Mouse (Mus musculus): Measurements from ENCODE around the gene Pyroxd2. TPM values are rescaled to one million over a fixed set of nuclear protein-coding genes. Genes with fewer than 3 reads are reported as not detected.
"Not testable (repeated sequence)": the region's sequence is repeated elsewhere in the genome, so short reads cannot be mapped to it uniquely, and the experiment has no call there.

The Pyroxd2 gene
- 1.5 and 2.3 TPM in 2 replicates for polyA plus RNA-seq (2015; fragmentation: Nextera tagmentation; extraction: Ambion mirVana)

GRCm38 (mm10) chr19:42752363-42752931 is at the start of gene Pyroxd2:
Gene Pyroxd2 (minus strand): TSS chr19:42752775.
- whole genome bisulfite sequencing: 3% methylated on average over 22 of the region's 22 CpGs
- Histone ChIP-seq H3K9ac (peak within 1 kb of the TSS; percentile 59), H3K9me3 (no peaks in the 10 kb centered on the region), H3K4me3 (peak within 1 kb of the TSS; percentile 33), H3K4me1 (replicated peaks) (peaks cover 31% of the 10 kb centered on the region), H3K27ac (replicated peaks) (peak within 1 kb of the TSS; percentile 66), H3K36me3 (no peaks in the 10 kb centered on the region), H3K27me3 (no peaks in the 10 kb centered on the region), H3K4me2 (peak within 1 kb of the TSS; percentile 58)
- ATAC-seq (ENCODE audit: low read depth): peak; percentile 83

- no peaks in the 10 kb centered on the region for H3K36me3 ChIP-seq
- ATAC-seq (ENCODE audit: low read depth): no peak
- H3K9ac ChIP-seq: no peak overlapping the region
- H3K27ac ChIP-seq (replicated peaks): no peak overlapping the region
- H3K4me2 ChIP-seq: no peak overlapping the region
- WGBS: 62% methylated on average over 2 of the region's 2 CpGs
- H3K4me1 ChIP-seq (replicated peaks): peaks cover 10% of the 10 kb centered on the region
- peaks cover 12% of the 10 kb centered on the region for H3K27me3 ChIP-seq
- H3K9me3 ChIP-seq: no peaks in the 10 kb centered on the region
- no peak overlapping the region for H3K4me3 ChIP-seq
Observed at GRCm38 (mm10) chr19:42797866-42798265, 45.3 kb upstream of the Pyroxd2 start.

DNA sequence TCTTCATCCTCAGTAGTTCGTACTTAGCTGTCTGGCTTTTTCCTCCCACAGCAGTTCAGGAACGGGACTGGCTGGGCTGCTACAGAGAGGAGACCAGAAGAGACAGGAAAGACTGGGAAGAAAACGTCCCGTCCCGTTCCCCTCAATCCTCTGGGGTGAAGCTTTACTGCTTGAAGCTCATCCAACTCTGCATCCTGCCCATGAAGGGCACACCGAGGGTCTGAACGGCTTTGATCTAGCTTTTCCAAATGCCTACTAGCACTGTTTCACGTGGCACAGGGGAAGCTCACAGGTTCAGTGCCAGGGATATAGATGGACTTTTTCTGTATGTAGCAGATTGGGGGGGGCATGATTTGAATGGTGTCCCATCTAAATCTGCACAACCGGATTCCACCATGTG is 43.2 kb upstream of the Pyroxd2 start:
- Histone ChIP-seq H3K4me2 (peak overlapping the region; percentile 92), H3K4me1 (replicated peaks) (peaks cover 10% of the 10 kb centered on the region), H3K27ac (replicated peaks) (no peak overlapping the region), H3K27me3 (peaks cover 12% of the 10 kb centered on the region), H3K4me3 (peak overlapping the region; percentile 47), H3K36me3 (no peaks in the 10 kb centered on the region), H3K9ac (peak overlapping the region; percentile 70), H3K9me3 (no peaks in the 10 kb centered on the region)
- no peak for ATAC-seq (ENCODE audit: low read depth)
- WGBS: 27% methylated on average over 9 of the region's 9 CpGs

DNA sequence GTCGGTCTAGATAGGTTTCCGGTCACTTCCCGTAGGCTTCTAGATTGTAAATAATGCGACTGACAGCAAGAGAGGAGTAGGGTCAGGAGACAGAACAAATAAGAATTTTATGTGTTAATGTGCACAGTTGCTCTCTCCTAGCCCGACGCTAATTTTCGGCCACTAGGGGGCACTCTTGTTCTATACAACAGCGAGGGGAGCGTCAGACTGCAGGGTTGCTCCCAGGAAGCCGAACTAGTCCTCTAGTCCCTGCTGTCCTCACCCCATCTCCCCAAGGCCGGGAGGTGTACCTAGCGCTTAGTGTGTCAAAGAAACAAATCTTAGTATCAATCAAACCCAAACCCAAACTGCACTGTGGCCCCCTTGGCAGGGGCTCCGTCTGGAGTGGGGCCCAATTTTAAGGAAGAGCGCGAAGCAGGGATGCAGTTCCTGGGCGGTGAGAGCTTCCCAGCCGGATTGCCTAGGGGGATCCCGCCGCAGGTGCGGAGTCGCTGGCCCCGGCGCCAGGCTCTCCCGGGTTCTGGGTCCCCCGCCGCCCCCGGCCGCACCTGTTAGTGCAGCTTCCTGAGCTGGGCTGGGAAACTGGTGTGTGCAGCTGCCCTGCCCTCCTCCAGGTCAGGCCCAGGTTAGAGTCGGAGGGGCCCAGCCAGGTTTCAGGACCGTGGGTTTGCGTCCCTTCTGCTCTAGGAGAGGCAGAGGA is 42.5 kb upstream of the Pyroxd2 start:
- 1% methylated on average over 31 of the region's 31 CpGs for WGBS
- Histone ChIP-seq H3K4me3 (peak overlapping the region; percentile 47), H3K36me3 (no peaks in the 10 kb centered on the region), H3K4me1 (replicated peaks) (peaks cover 10% of the 10 kb centered on the region), H3K27me3 (peaks cover 12% of the 10 kb centered on the region), H3K4me2 (peak overlapping the region; percentile 92), H3K9ac (peak overlapping the region; percentile 70), H3K27ac (replicated peaks) (no peak overlapping the region), H3K9me3 (no peaks in the 10 kb centered on the region)
- peak; percentile 90 for ATAC-seq (ENCODE audit: low read depth)

DNA sequence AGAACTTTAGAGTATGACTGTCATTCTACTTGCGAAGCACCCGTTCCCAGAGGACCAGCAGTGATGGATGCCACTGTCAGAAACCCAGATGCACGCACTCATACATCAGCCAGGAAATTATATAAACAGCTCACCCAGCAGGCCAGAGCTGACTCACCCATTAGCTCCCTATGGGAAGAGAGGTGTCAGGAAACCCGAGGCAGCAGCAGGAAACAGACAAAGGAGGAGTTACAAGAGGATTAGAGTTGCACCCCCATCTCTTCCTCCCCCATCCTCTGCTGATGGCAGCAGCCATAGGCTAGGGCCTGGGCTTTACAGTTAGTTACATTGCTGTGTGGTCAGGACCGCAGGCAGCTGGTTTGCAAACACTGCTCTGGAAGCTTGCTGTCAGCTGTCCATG is 35.7 kb upstream of the Pyroxd2 start:
- peaks cover 5% of the 10 kb centered on the region; the same call in 1 of the 2 replicates for H3K27me3 ChIP-seq
- no peaks in the 10 kb centered on the region for H3K36me3 ChIP-seq
- no peak overlapping the region for H3K27ac ChIP-seq (replicated peaks)
- WGBS: 49% methylated on average over 5 of the region's 5 CpGs
- H3K4me3 ChIP-seq: no peak overlapping the region
- H3K9me3 ChIP-seq: no peaks in the 10 kb centered on the region
- H3K4me1 ChIP-seq (replicated peaks): peaks cover 11% of the 10 kb centered on the region; the same call in 1 of the 2 replicates
- no peak for ATAC-seq (ENCODE audit: low read depth)
- no peak overlapping the region for H3K4me2 ChIP-seq
- no peak overlapping the region for H3K9ac ChIP-seq

- peaks cover 11% of the 10 kb centered on the region; the same call in 1 of the 2 replicates for H3K4me1 ChIP-seq (replicated peaks)
- no peaks in the 10 kb centered on the region for H3K36me3 ChIP-seq
- WGBS: 45% methylated on average over 8 of the region's 8 CpGs
- H3K27ac ChIP-seq (replicated peaks): no peak overlapping the region
- no peak overlapping the region for H3K4me2 ChIP-seq
- H3K4me3 ChIP-seq: no peak overlapping the region
- H3K27me3 ChIP-seq: peaks cover 5% of the 10 kb centered on the region; the same call in 1 of the 2 replicates
- ATAC-seq (ENCODE audit: low read depth): no peak
- H3K9me3 ChIP-seq: no peaks in the 10 kb centered on the region
- peak overlapping the region; percentile 22; the same call in 1 of the 2 replicates for H3K9ac ChIP-seq
Observed at GRCm38 (mm10) chr19:42785562-42786220, 33.1 kb upstream of the Pyroxd2 start.

GRCm38 (mm10) chr19:42785129-42785528 is 32.6 kb upstream of the Pyroxd2 start:
- no peak for ATAC-seq (ENCODE audit: low read depth)

DNA sequence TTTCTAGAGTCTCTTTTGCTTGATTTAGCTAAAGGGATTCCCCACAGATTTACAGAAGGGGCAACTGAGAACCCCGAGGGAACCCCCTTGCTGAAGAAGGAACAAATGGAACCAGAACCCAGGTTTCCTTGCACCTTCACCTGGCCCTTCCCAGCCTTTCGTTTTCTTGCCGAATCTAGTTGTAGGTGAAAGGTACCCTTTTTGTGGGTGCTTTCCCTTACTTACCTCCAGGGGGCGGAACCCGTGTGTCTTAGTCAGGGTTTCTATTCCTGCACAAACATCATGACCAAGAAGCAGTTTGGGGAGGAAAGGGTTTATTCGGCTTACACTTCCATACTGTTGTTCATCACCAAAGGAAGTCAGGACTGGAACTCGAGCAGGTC is 27.6 kb upstream of the Pyroxd2 start:
- Histone ChIP-seq H3K4me2 (peak overlapping the region; percentile 60), H3K4me3 (peak overlapping the region; percentile 60), H3K27ac (replicated peaks) (peak overlapping the region; percentile 89), H3K9ac (peak overlapping the region; percentile 79)
- ATAC-seq (ENCODE audit: low read depth); H3K27me3 ChIP-seq; H3K36me3 ChIP-seq; H3K4me1 ChIP-seq (replicated peaks); H3K9me3 ChIP-seq: not testable (repeated sequence)
- WGBS: 60% methylated on average over 7 of the region's 7 CpGs

More at GRCm38 (mm10) chr19:42785129-42785528, 32.6 kb upstream of the Pyroxd2 start:
- H3K9ac ChIP-seq: no peak overlapping the region
- H3K9me3 ChIP-seq: no peaks in the 10 kb centered on the region
- peaks cover 5% of the 10 kb centered on the region; the same call in 1 of the 2 replicates for H3K27me3 ChIP-seq
- H3K4me1 ChIP-seq (replicated peaks): peaks cover 12% of the 10 kb centered on the region; the same call in 1 of the 2 replicates
- H3K4me3 ChIP-seq: no peak overlapping the region
- no peak overlapping the region for H3K27ac ChIP-seq (replicated peaks)
- WGBS: 39% methylated on average over 2 of the region's 2 CpGs
- no peak overlapping the region for H3K4me2 ChIP-seq
- H3K36me3 ChIP-seq: no peaks in the 10 kb centered on the region

DNA sequence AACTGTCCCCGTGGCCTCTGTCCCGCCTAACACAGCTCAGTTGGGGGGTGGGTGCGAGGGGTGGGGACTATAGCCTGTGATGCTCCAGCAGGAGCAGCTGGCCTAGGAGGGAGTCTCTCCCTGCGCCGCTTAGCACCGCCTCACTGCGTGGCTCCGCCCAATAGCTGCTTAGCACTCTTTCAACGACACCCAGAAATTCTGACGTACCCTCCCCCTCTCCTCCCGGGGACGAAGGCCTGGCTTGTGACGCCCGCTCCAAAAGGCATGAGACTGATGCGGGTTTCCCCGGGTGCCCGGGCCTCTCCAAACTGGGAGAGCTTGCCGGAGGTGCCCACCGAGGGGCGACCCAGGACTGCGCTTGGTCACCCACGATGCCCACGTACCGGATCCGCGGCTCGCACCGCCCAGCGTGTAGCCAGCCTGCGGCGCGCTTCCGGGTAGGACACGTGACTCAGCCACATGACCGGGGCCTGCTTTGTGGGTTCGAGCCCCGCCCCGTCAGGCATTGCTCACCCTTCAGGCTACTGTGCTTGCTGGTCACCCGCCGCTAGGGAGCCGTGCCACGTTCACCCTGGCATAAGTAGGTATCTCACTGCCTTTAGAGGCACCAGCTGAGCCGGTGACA is 27.1 kb upstream of the Pyroxd2 start, which contains the start of gene Hps1:
Hps1 (minus strand) TSS at position 448 of the 625 bp plus-strand sequence.
- Histone ChIP-seq H3K27ac (replicated peaks) (peak within 1 kb of the TSS; percentile 89), H3K4me3 (peak within 1 kb of the TSS; percentile 60), H3K36me3 (no peaks in the 10 kb centered on the region), H3K9ac (peak within 1 kb of the TSS; percentile 79), H3K9me3 (no peaks in the 10 kb centered on the region; the same call in 1 of the 2 replicates), H3K4me2 (peak within 1 kb of the TSS; percentile 60), H3K27me3 (no peaks in the 10 kb centered on the region), H3K4me1 (replicated peaks) (peaks cover 9% of the 10 kb centered on the region)
- peak; percentile 98 for ATAC-seq (ENCODE audit: low read depth)
- WGBS: under 1% methylated on average over 43 of the region's 43 CpGs

- H3K9ac ChIP-seq: no peak overlapping the region
- no peak overlapping the region for H3K27ac ChIP-seq (replicated peaks)
- H3K4me1 ChIP-seq (replicated peaks): peaks cover 9% of the 10 kb centered on the region
- ATAC-seq (ENCODE audit: low read depth): no peak
- H3K4me2 ChIP-seq: no peak overlapping the region
- no peak overlapping the region for H3K4me3 ChIP-seq
- H3K27me3 ChIP-seq: no peaks in the 10 kb centered on the region
- no peaks in the 10 kb centered on the region; the same call in 1 of the 2 replicates for H3K9me3 ChIP-seq
- H3K36me3 ChIP-seq: no peaks in the 10 kb centered on the region
- WGBS: 84% methylated on average over 5 of the region's 5 CpGs
Observed at GRCm38 (mm10) chr19:42777801-42778200, 25.2 kb upstream of the Pyroxd2 start.

DNA sequence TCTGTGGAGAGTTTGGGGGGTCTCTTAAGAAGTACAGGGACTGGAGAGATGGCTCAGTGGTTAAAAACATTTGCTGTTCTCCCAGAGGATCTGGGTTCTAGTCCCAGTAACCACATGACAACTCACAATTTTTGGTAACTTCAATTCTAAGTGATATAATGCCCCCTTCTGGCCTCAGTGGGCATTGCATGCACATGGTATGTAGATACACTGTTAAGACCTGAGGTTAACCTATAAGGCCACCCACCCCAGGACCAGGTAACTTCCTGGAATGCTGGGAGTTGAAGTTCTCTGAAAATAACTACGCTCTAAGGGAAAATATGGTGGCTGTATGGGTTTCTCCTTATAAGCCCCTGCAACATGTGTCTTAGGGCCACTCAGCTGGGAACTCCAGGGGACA is 24.2 kb upstream of the Pyroxd2 start:
- Histone ChIP-seq H3K36me3 (no peaks in the 10 kb centered on the region), H3K4me2 (no peak overlapping the region), H3K27me3 (no peaks in the 10 kb centered on the region), H3K9ac (no peak overlapping the region), H3K9me3 (no peaks in the 10 kb centered on the region; the same call in 1 of the 2 replicates), H3K4me1 (replicated peaks) (peaks cover 9% of the 10 kb centered on the region), H3K27ac (replicated peaks) (no peak overlapping the region), H3K4me3 (no peak overlapping the region)
- no peak for ATAC-seq (ENCODE audit: low read depth)
- 100% methylated on average over 1 of the region's 1 CpGs for WGBS

Data from neural tube, embryonic 13.5 days (tissue).